Mouse (Mus musculus) heart, postnatal 25 days (tissue): ENCODE data around the gene Hps1. TPM values are rescaled to one million over a fixed set of nuclear protein-coding genes. Genes with fewer than 3 reads are reported as not detected.

Experiments used
- DNase-seq: peaks from one replicate; pipeline ENCODE4 v3.0.0; 2022; ENCODE audit warnings: low spot score
- intact Hi-C: fragments of 180-260 bp; cut with DNase I; formaldehyde crosslinking; loops from one replicate; pipeline ENCODE4 v1.15.1; 2025
- total RNA-seq, 2 experiments: library from RNA; stranded (reverse); gene quantifications; 2 replicates each; pipeline ENCODE4 v1.2.3; 2021

Hps1 gene
- total RNA-seq, 2 experiments from 2014 or later = 1.8 to 2.2 TPM

- intact Hi-C loops = no loop called here
- peak; percentile 7 for DNase-seq
Measured at GRCm38 (mm10) chr19:42725056-42725972, 54.5 kb downstream of the Hps1 start.

- intact Hi-C loops = no loop called here
- no peak for DNase-seq
Measured at GRCm38 (mm10) chr19:42723302-42723701, 56.5 kb downstream of the Hps1 start.

- DNase-seq = no peak
- intact Hi-C loops = no loop called here
Measured at GRCm38 (mm10) chr19:42722500-42722899, 57.3 kb downstream of the Hps1 start.

GRCm38 (mm10) chr19:42718101-42718500 is 61.7 kb downstream of the Hps1 start:
- intact Hi-C loops = no loop called here

GRCm38 (mm10) chr19:42717668-42718067 is 62.1 kb downstream of the Hps1 start:
- intact Hi-C loops = no loop called here
- no peak for DNase-seq

More at GRCm38 (mm10) chr19:42718101-42718500, 61.7 kb downstream of the Hps1 start:
- DNase-seq = no peak

GRCm38 (mm10) chr19:42716507-42716906 is 63.3 kb downstream of the Hps1 start:
- intact Hi-C loops = no loop called here

GRCm38 (mm10) chr19:42713770-42714169 is 66.0 kb downstream of the Hps1 start:
- intact Hi-C loops = no loop called here
- no peak for DNase-seq

More at GRCm38 (mm10) chr19:42716507-42716906, 63.3 kb downstream of the Hps1 start:
- no peak for DNase-seq

Other genes starting within 250 kb of the Hps1 start
- gene Loxl4, start 167.2 kb downstream of the Hps1 start, total RNA-seq = 1 to 10 TPM; 1.2 to 1.3 TPM
- 1 to 10 TPM; 3.5 to 4.4 TPM for gene Pyroxd2, start 27.2 kb downstream of the Hps1 start, total RNA-seq